Mouse (Mus musculus): ENCODE data around the gene Rbak. TPM values are rescaled to one million over a fixed set of nuclear protein-coding genes. Genes with fewer than 3 reads are reported as not detected.

Rbak gene
- polyA plus RNA-seq, 1 experiment from 2014 or later = 13.1 TPM

DNA sequence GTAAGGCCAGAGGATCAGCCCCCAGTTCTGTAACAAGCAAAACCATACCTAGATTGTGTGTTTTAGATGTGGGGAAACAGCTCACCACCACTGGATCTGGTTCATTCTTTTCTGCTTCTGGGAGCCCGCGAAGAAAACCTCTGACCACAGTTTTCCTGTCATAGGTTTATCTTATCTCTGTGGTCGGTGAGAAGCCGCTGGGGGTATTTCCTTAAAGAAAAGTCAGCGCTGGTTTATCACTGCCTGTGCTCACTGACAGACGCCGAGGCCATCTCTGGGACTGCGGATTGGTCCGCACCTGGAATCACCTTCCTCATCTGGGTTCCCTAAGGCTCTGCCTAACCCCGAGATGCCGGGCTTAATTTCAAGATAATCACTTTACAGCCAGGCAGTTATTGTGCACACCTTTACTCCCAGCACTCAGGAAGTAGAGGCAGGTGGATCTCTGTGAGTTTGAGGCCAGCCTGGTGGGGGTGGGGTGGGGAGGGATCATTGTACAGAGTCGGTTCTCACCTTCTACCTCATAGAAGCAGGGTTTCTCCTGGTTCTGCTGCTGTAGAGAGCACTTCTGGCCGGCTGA, 47.5 kb downstream of the Rbak start:
- H3K27me3 ChIP-seq (replicated peaks) = no peaks in the 10 kb centered on the region
- no peaks in the 10 kb centered on the region for H3K4me1 ChIP-seq
- H3K27ac ChIP-seq (replicated peaks) = no peak overlapping the region
- no peak overlapping the region for H3K9ac ChIP-seq (replicated peaks)
- H3K9me3 ChIP-seq (replicated peaks) = peaks cover 13% of the 10 kb centered on the region; the same call in 1 of the 2 replicates
- H3K4me3 ChIP-seq (replicated peaks) = no peak overlapping the region
- 87% methylated on average over 13 of the region's 13 CpGs for WGBS
- no peaks in the 10 kb centered on the region for H3K36me3 ChIP-seq
- no peak for ATAC-seq (ENCODE audit: low FRiP score)
- H3K4me2 ChIP-seq = no peak overlapping the region

DNA sequence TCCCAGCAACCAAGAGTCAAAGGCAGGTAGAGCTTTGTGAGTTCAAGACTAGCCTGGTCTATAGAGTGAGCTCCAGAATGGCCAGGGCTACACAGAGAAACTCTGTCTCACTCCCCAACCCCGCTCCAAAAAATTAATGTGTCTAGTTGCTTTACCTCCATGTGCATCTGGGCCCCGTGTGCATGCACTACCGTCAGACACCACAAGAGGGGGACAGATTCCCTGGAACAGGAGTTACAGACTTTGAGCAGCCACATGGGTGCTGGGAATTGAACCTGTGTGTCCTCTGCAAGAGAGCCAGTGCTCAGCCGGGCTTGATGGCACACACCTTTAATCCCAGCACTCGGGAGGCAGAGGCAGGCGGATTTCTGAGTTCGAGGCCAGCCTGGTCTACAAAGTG, 50.2 kb downstream of the Rbak start:
- WGBS = 87% methylated on average over 7 of the region's 7 CpGs
- H3K36me3 ChIP-seq = no peaks in the 10 kb centered on the region
- no peak overlapping the region for H3K4me2 ChIP-seq
- no peak overlapping the region for H3K4me3 ChIP-seq (replicated peaks)
- H3K4me1 ChIP-seq = peaks cover 3% of the 10 kb centered on the region; the same call in 1 of the 2 replicates
- H3K9ac ChIP-seq (replicated peaks) = no peak overlapping the region
- no peak overlapping the region for H3K27ac ChIP-seq (replicated peaks)
- H3K9me3 ChIP-seq (replicated peaks) = peaks cover 13% of the 10 kb centered on the region; the same call in 1 of the 2 replicates
- H3K27me3 ChIP-seq (replicated peaks) = no peaks in the 10 kb centered on the region
- ATAC-seq (ENCODE audit: low FRiP score) = no peak

DNA sequence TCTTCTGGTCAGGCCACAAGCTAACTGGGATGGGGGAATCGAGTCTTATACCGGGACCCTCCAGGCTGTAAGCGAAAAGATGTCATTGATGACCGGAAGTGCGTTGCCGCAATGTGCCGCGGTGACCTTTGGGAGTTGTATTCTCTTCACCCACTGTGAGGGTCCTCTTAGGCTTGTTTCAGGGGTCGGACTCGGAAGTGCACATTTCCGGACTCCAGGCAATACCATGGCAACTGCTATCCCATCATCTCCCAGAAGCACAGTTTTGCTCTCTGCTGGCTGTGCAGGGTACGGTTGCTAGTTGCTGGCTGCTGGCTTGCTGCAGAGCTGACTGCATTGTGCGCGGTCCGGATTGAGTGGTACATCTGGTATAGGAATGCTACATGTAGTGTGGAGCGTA, 51.5 kb downstream of the Rbak start:
- Histone ChIP-seq H3K9me3 (replicated peaks) (peaks cover 13% of the 10 kb centered on the region; the same call in 1 of the 2 replicates), H3K4me2 (no peak overlapping the region), H3K27me3 (replicated peaks) (no peaks in the 10 kb centered on the region), H3K4me3 (replicated peaks) (no peak overlapping the region; the same call in 1 of the 2 replicates), H3K27ac (replicated peaks) (no peak overlapping the region), H3K9ac (replicated peaks) (no peak overlapping the region), H3K4me1 (peaks cover 3% of the 10 kb centered on the region; the same call in 1 of the 2 replicates), H3K36me3 (no peaks in the 10 kb centered on the region)
- WGBS = 91% methylated on average over 16 of the region's 16 CpGs
- ATAC-seq (ENCODE audit: low FRiP score) = no peak

DNA sequence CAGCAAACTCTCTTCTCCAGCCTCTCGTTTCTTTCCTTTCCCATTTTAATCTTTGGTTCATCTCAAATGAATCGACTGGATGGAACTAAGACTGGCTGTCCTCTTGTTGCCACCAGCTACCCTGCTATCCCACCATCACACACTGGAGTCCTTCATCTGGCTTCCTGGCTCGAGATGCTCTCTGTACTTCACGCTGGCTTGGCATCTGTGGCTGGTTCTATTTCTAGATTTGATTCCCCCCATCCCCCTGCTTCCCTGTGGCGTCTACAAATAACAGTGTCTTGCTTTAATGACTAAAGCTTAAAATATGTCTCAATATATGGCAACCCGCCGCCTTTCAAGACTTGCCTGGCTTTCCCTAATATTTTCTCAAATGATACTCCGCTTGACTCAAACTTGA, 52.7 kb downstream of the Rbak start:
- Histone ChIP-seq H3K9ac (replicated peaks) (no peak overlapping the region), H3K4me1 (peaks cover 3% of the 10 kb centered on the region; the same call in 1 of the 2 replicates), H3K27ac (replicated peaks) (no peak overlapping the region), H3K27me3 (replicated peaks) (no peaks in the 10 kb centered on the region), H3K4me2 (no peak overlapping the region), H3K9me3 (replicated peaks) (peaks cover 13% of the 10 kb centered on the region; the same call in 1 of the 2 replicates), H3K4me3 (replicated peaks) (no peak overlapping the region), H3K36me3 (no peaks in the 10 kb centered on the region)
- 78% methylated on average over 8 of the region's 8 CpGs for WGBS
- no peak for ATAC-seq (ENCODE audit: low FRiP score)

DNA sequence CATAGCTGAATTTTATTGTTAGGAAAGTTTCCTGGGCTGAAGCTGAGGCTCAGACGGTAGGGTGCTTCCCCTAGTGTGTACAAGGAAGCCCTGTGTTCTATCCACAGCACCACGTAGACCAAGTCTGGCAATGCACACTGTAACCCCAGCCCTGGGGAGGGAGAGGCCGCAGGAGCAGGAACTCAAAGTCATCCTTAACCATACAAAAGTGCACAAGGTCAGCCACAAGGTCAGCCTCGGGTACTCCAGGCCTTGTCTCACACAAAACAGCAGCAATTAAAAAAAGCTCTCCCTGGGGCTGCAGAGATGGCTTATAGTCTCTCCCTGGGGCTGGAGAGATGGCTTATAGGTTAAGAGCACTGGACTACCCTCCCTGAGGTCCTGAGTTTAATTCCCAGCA, 53.7 kb downstream of the Rbak start:
- Histone ChIP-seq H3K27me3 (replicated peaks) (no peaks in the 10 kb centered on the region), H3K4me3 (replicated peaks) (no peak overlapping the region), H3K9ac (replicated peaks) (no peak overlapping the region), H3K27ac (replicated peaks) (no peak overlapping the region), H3K4me2 (no peak overlapping the region), H3K4me1 (peaks cover 3% of the 10 kb centered on the region; the same call in 1 of the 2 replicates), H3K9me3 (replicated peaks) (peaks cover 13% of the 10 kb centered on the region; the same call in 1 of the 2 replicates), H3K36me3 (no peaks in the 10 kb centered on the region)
- 70% methylated on average over 4 of the region's 4 CpGs for WGBS
- ATAC-seq (ENCODE audit: low FRiP score) = no peak

DNA sequence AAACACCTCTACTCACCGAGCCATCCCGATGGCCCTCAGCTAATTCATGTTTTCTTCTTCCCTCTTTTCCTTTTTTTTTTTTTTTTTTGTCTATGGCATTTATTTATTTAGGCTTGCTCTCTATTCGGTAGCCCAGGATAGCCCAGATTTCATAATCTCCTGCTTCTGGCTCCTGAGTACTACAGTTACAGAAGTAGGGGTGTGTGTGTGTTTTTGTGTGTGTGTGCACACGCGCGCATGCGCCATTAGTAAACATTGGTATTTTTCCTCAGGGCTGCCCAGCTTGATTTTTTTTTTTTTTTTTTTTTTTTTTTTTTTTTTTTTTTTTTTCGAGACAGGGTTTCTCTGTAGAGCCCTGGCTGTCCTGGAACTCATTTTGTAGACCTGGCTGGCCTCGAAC, 54.5 kb downstream of the Rbak start:
- H3K27ac ChIP-seq (replicated peaks) = peak overlapping the region; percentile 28
- WGBS = 85% methylated on average over 9 of the region's 9 CpGs

DNA sequence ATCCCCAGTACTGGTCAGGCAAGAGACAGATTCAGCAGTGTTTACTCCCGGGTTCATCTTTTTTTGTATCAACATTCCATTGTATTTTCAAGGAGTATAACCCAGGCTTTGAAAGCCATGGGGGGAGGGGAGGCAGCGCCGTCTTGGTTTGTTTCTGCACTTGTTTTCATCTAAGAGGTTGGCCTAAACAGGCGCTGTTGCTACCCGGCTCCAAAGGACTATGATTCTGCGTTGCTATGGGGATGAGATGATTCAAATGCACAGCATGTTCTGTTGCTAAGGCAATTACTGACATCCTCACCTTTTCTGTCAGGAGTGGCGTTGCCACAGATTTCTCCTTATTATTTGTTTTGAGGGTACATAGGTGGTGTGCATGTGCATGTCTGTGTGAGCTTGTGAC, 55.0 kb downstream of the Rbak start:
- no peak overlapping the region for H3K4me3 ChIP-seq (replicated peaks)
- H3K27ac ChIP-seq (replicated peaks) = peak overlapping the region; percentile 28
- no peak overlapping the region for H3K9ac ChIP-seq (replicated peaks)
- 43% methylated on average over 7 of the region's 7 CpGs for WGBS
- H3K4me2 ChIP-seq = no peak overlapping the region
- peaks cover 13% of the 10 kb centered on the region; the same call in 1 of the 2 replicates for H3K9me3 ChIP-seq (replicated peaks)
- no peaks in the 10 kb centered on the region for H3K36me3 ChIP-seq
- peaks cover 3% of the 10 kb centered on the region; the same call in 1 of the 2 replicates for H3K4me1 ChIP-seq
- ATAC-seq (ENCODE audit: low FRiP score) = no peak; the same call in 1 of the 2 replicates
- no peaks in the 10 kb centered on the region for H3K27me3 ChIP-seq (replicated peaks)

More for the DNA sequence above, 54.5 kb downstream of the Rbak start:
- no peak for ATAC-seq (ENCODE audit: low FRiP score)
- peaks cover 13% of the 10 kb centered on the region; the same call in 1 of the 2 replicates for H3K9me3 ChIP-seq (replicated peaks)
- no peaks in the 10 kb centered on the region for H3K36me3 ChIP-seq
- no peaks in the 10 kb centered on the region for H3K27me3 ChIP-seq (replicated peaks)
- H3K4me2 ChIP-seq = no peak overlapping the region
- peaks cover 3% of the 10 kb centered on the region; the same call in 1 of the 2 replicates for H3K4me1 ChIP-seq
- H3K4me3 ChIP-seq (replicated peaks) = no peak overlapping the region
- H3K9ac ChIP-seq (replicated peaks) = no peak overlapping the region

DNA sequence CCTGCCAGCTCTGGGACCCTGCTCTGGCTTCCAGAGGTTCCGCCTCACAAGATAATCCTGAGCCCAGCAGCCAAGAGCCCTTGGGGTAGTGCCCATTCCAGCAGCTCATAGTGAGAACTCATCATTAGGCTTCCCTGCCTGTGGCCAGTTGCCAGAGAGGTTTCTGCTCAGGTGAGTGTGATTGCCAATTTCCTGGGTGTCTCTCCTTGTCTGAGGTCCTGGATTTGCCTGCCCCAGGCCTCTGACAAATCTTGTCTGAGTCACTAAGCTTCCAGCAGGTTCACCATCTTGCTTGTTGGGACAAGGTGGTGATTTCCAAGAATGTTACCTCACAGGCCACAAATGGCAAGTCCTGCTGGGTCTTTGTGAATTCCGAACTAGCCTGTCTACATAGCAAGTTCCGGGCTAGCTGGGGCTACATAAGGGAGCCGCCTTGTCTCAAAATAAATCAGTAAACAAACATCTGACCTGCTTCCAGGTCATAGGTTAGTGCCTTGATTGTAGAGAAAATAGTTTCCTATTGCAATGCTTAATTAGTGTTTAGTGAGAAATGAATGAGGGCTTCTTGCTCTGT, 55.7 kb downstream of the Rbak start:
- Histone ChIP-seq H3K9ac (replicated peaks) (no peak overlapping the region), H3K36me3 (no peaks in the 10 kb centered on the region), H3K27me3 (replicated peaks) (no peaks in the 10 kb centered on the region), H3K9me3 (replicated peaks) (peaks cover 13% of the 10 kb centered on the region; the same call in 1 of the 2 replicates), H3K4me2 (no peak overlapping the region), H3K4me3 (replicated peaks) (no peak overlapping the region), H3K27ac (replicated peaks) (0 out of 2 replicates have a peak overlapping the region, but pooled peaks have one; percentile 14), H3K4me1 (peaks cover 3% of the 10 kb centered on the region; the same call in 1 of the 2 replicates)
- ATAC-seq (ENCODE audit: low FRiP score) = no peak
- 87% methylated on average over 4 of the region's 4 CpGs for WGBS

DNA sequence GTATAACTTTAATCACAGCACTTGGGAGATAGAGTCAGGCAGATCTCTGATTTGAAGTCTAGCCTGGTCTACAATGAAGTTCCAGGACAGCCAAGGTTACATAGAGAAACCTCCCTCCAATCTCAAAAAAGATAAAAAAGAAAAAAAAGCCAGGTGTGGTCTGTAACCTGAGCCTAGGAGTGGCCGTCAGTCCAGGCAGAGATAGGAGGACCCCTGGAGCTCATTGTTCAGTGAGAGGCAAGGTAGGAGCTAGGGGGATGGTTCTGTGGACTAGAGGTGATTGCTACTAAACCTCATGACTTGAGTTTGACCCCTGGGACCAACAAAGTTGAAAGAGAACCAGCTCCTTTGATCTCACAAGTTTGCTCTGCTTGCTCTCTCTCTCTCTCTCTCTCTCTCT, 57.9 kb downstream of the Rbak start:
- ATAC-seq (ENCODE audit: low FRiP score) = no peak
- Histone ChIP-seq H3K36me3 (no peaks in the 10 kb centered on the region), H3K27ac (replicated peaks) (no peak overlapping the region), H3K4me3 (replicated peaks) (no peak overlapping the region), H3K4me2 (no peak overlapping the region), H3K9me3 (replicated peaks) (no peaks in the 10 kb centered on the region), H3K4me1 (peaks cover 3% of the 10 kb centered on the region; the same call in 1 of the 2 replicates), H3K27me3 (replicated peaks) (no peaks in the 10 kb centered on the region), H3K9ac (replicated peaks) (no peak overlapping the region)
- 14% methylated on average over 1 of the region's 1 CpGs for WGBS

Small RNA genes within 50 kb of the gene (microRNA-seq; reads per million reads assigned to microRNA genes)
- not detected for gene Gm44405

Other genes with a start within 250 kb of the Rbak start
- 385 and 432 TPM in 2 replicates for gene Fscn1, start 220.4 kb downstream of the Rbak start, polyA plus RNA-seq (2015; fragmentation: Nextera tagmentation; extraction: Ambion mirVana)
- 26.6 and 29.6 TPM in 2 replicates for gene Rnf216, start 67.8 kb downstream of the Rbak start, polyA plus RNA-seq (2015; fragmentation: Nextera tagmentation; extraction: Ambion mirVana)
- 0.10 TPM in 1 of 2 replicates, not detected in the other for gene Olfr718-ps1, start 33.2 kb downstream of the Rbak start, polyA plus RNA-seq (2015; fragmentation: Nextera tagmentation; extraction: Ambion mirVana)
- gene Spdye4b, start 242 bp upstream of the Rbak start, polyA plus RNA-seq (2015; fragmentation: Nextera tagmentation; extraction: Ambion mirVana) = not detected in 2 replicates
- not detected in 2 replicates for gene Spdye4a, start 46.1 kb upstream of the Rbak start, polyA plus RNA-seq (2015; fragmentation: Nextera tagmentation; extraction: Ambion mirVana)
- gene Zfp12, start 54.4 kb upstream of the Rbak start, polyA plus RNA-seq (2015; fragmentation: Nextera tagmentation; extraction: Ambion mirVana) = 17.3 and 19.0 TPM in 2 replicates
- gene Zfp316, start 89.2 kb upstream of the Rbak start, polyA plus RNA-seq (2015; fragmentation: Nextera tagmentation; extraction: Ambion mirVana) = 8.0 and 9.7 TPM in 2 replicates
- 0.23 and 0.31 TPM in 2 replicates for gene Zfp853, start 112.8 kb upstream of the Rbak start, polyA plus RNA-seq (2015; fragmentation: Nextera tagmentation; extraction: Ambion mirVana)
- gene E130309D02Rik, start 134.6 kb upstream of the Rbak start, polyA plus RNA-seq (2015; fragmentation: Nextera tagmentation; extraction: Ambion mirVana) = 25.7 and 30.2 TPM in 2 replicates
- 75.4 and 77.4 TPM in 2 replicates for gene Zdhhc4, start 148.5 kb upstream of the Rbak start, polyA plus RNA-seq (2015; fragmentation: Nextera tagmentation; extraction: Ambion mirVana)
- gene Grid2ip, start 176.6 kb upstream of the Rbak start, polyA plus RNA-seq (2015; fragmentation: Nextera tagmentation; extraction: Ambion mirVana) = 0.19 and 0.33 TPM in 2 replicates
- gene Kdelr2, start 223.1 kb upstream of the Rbak start, polyA plus RNA-seq (2015; fragmentation: Nextera tagmentation; extraction: Ambion mirVana) = 141 and 151 TPM in 2 replicates

Measured in neural tube, embryonic 15.5 days (tissue).